Comparison of ENCODE assay signal across 18 mouse cellular contexts in the genomic region with DNA sequence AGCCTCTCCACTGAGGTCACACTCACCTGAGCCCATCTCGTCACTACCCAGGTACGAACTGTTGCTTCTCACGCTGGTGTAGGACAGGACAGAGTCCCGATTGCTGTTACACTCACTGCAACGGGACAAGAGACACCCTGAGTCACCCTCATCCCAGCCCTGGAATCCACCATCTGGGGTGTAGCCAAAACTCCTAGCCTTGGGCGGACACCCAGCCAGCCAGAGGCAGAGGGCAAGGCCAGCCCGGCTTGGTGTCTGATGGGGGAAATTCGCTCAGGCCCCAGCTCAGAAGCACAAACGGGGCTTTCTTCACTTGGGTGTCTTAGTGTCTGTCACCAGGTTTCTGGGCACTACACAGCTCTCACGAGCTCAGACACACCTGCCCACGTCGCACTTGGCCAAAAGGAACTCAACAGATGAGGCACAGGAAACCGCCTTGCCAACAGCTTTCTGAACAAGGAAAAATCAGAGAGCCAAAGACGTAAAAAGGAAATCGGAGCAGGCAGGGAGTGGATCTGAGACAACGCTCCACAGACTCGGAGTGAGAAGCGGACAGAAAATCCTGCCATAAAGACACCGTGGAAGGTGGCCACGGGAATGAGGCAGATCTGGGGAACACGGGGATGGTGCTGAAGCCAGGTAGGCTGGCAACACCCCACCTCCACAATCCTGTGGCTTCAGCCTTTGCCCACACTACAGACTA.
A peak's percentile ranks its signal among the peaks of the same experiment; 100 is the strongest.
DNase-seq lines count a peak whose midpoint lies in the region; ATAC-seq lines count a peak whose summit lies in the region.
"Had no signal": no experiment of that assay in that cellular context is flagged by ENCODE, and none has a peak within 500 bp of the region (broad histone marks: within the 10 kb centered on the region; RNA-seq: fewer than 3 reads in every experiment).

No protein-coding gene starts in this region.

- peak; percentile 77 for ATAC-seq in frontal cortex, adult (ENCODE audit: low TSS enrichment)
- ATAC-seq: forebrain, embryonic 13.5 days; inflammation-experienced regulatory T-cells, adult 6 months; liver, postnatal 0 days; midbrain, embryonic 15.5 days had no signal

- DNase-seq in frontal cortex, postnatal 14 days (ENCODE audit: low spot score in 2 of 2): no peak
- peak; percentile 50 for DNase-seq in ovary, postnatal 36 days (ENCODE audit: low spot score)
- DNase-seq in ovary, postnatal 10 days (ENCODE audit: low spot score): no peak
- DNase-seq in brain, adult 2 months (ENCODE audit: low read depth, low spot score): peak; percentile 80
- DNase-seq in right cerebral cortex, postnatal 36 days (ENCODE audit: low spot score in 2 of 2): peak; percentile 63 to 75
- no peak for DNase-seq in spleen, adult 18-20 months
- no peak for DNase-seq in embryo, embryonic 11 days
- DNase-seq: cerebellum, adult 11-12 months; cerebellum, postnatal 25 days; kidney, adult 8-10 months; kidney, postnatal 36 days; layer of hippocampus, postnatal 36 days; liver, postnatal 0 days; lung, postnatal 14 days had no signal

Comparison
In these comparisons a context has a peak if more than half of its experiments do, and no peak if none do; other contexts are left out.
1. DNase-seq: peak in ovary, postnatal 36 days (single experiment), brain, adult 2 months (single experiment) and right cerebral cortex, postnatal 36 days (2 of 2); none in frontal cortex, postnatal 14 days (0 of 2), ovary, postnatal 10 days (single experiment), spleen, adult 18-20 months (0 of 2) and embryo, embryonic 11 days (single experiment).